7 mouse cellular contexts compared by ENCODE assay signal in genomic region chr1:131527281-131528080, GRCm38 (mm10). TPM values are rescaled to one million over a fixed set of nuclear protein-coding genes. Genes with fewer than 3 reads are reported as not detected.
A peak's percentile ranks its signal among the peaks of the same experiment; 100 is the strongest.
DNase-seq lines count a peak whose midpoint lies in the region; ATAC-seq lines count a peak whose summit lies in the region.

Gene Srgap2, minus strand, starts transcription at chr1:131527352.
Gene Fam72a, plus strand, starts transcription at chr1:131527903.

- peak within 1 kb of the TSS; percentile 92 for H3K9ac ChIP-seq in embryonic facial prominence, embryonic 12.5 days
- H3K9ac ChIP-seq in limb, embryonic 11.5 days (ENCODE audit: low read length): peak within 1 kb of the TSS; percentile 80
- H3K9ac ChIP-seq in midbrain, embryonic 14.5 days (replicated peaks; ENCODE audit: low read length): peak within 1 kb of the TSS; percentile 81

- H3K36me3 ChIP-seq in embryonic facial prominence, embryonic 12.5 days: no peaks in the 10 kb centered on the region
- H3K36me3 ChIP-seq in limb, embryonic 11.5 days (ENCODE audit: control insufficient read depth, insufficient read depth, low read length): no peaks in the 10 kb centered on the region
- no peaks in the 10 kb centered on the region for H3K36me3 ChIP-seq in midbrain, embryonic 14.5 days (ENCODE audit: control insufficient read depth, insufficient read depth, low read length)

- H3K4me3 ChIP-seq in embryonic facial prominence, embryonic 12.5 days: peak within 1 kb of the TSS; percentile 90
- H3K4me3 ChIP-seq in limb, embryonic 11.5 days (ENCODE audit: low read depth, low read length): peak within 1 kb of the TSS; percentile 81
- H3K4me3 ChIP-seq in midbrain, embryonic 14.5 days (replicated peaks; ENCODE audit: low read depth, low read length): peak within 1 kb of the TSS; percentile 77

- peaks cover 51% of the 10 kb centered on the region for H3K4me1 ChIP-seq in embryonic facial prominence, embryonic 12.5 days
- peaks cover 24% of the 10 kb centered on the region for H3K4me1 ChIP-seq in limb, embryonic 11.5 days (ENCODE audit: control insufficient read depth, insufficient read depth, low read length)
- peaks cover 36% of the 10 kb centered on the region for H3K4me1 ChIP-seq in midbrain, embryonic 14.5 days (ENCODE audit: control insufficient read depth, insufficient read depth, low read length)

- peak; percentile 99 for ATAC-seq in embryonic facial prominence, embryonic 12.5 days (ENCODE audit: insufficient number of reproducible peaks, insufficient read depth, low FRiP score, low TSS enrichment)
- ATAC-seq in limb, embryonic 11.5 days (ENCODE audit: insufficient number of reproducible peaks, low FRiP score, low TSS enrichment, low read depth): peak; percentile 98
- peak; percentile 96 for ATAC-seq in midbrain, embryonic 14.5 days (ENCODE audit: low FRiP score, low TSS enrichment)

- WGBS in embryonic facial prominence, embryonic 12.5 days: under 1% methylated on average over 44 of the region's 44 CpGs
- WGBS in limb, embryonic 11.5 days: under 1% methylated on average over 44 of the region's 44 CpGs
- under 1% methylated on average over 44 of the region's 44 CpGs for WGBS in midbrain, embryonic 14.5 days

- peak within 1 kb of the TSS; percentile 95 for H3K4me2 ChIP-seq in embryonic facial prominence, embryonic 12.5 days (replicated peaks)
- H3K4me2 ChIP-seq in limb, embryonic 11.5 days (ENCODE audit: low read depth, severe bottlenecking): peak within 1 kb of the TSS; percentile 79
- peak within 1 kb of the TSS; percentile 99 for H3K4me2 ChIP-seq in midbrain, embryonic 14.5 days (ENCODE audit: low read length)

- H3K27me3 ChIP-seq in embryonic facial prominence, embryonic 12.5 days: no peaks in the 10 kb centered on the region
- no peaks in the 10 kb centered on the region for H3K27me3 ChIP-seq in limb, embryonic 11.5 days (ENCODE audit: control insufficient read depth, insufficient read depth, low read length)
- no peaks in the 10 kb centered on the region for H3K27me3 ChIP-seq in midbrain, embryonic 14.5 days (ENCODE audit: control insufficient read depth, insufficient read depth, low read length)

- DNase-seq in adrenal gland, postnatal 25 days: peak; percentile 94
- peak; percentile 100 for DNase-seq in heart, adult 11 months
- DNase-seq in kidney, adult 18-20 months: peak; percentile 99
- DNase-seq in limb, embryonic 11.5 days (ENCODE audit: low spot score): peak; percentile 97
- peak; percentile 99 for DNase-seq in midbrain, embryonic 14.5 days
- DNase-seq in spleen, adult 18-20 months: peak; percentile 92 to 94

- peak within 1 kb of the TSS; percentile 97 for H3K27ac ChIP-seq in embryonic facial prominence, embryonic 12.5 days
- H3K27ac ChIP-seq in limb, embryonic 11.5 days (replicated peaks; ENCODE audit: low read depth, low read length): peak within 1 kb of the TSS; percentile 93
- peak within 1 kb of the TSS; percentile 88 for H3K27ac ChIP-seq in midbrain, embryonic 14.5 days (replicated peaks; ENCODE audit: low read depth, low read length)

- H3K9me3 ChIP-seq in embryonic facial prominence, embryonic 12.5 days: no peaks in the 10 kb centered on the region
- no peaks in the 10 kb centered on the region for H3K9me3 ChIP-seq in limb, embryonic 11.5 days (ENCODE audit: control insufficient read depth, low read length)
- no peaks in the 10 kb centered on the region for H3K9me3 ChIP-seq in midbrain, embryonic 14.5 days (ENCODE audit: control insufficient read depth, low read length)

RNA-seq across cellular contexts. Expression of gene Srgap2, which starts in this region (rescaled TPM):
- total RNA-seq in adrenal gland, postnatal 25 days (2021): 29.5 and 37.2 TPM in 2 replicates
- 15.9 and 18.3 TPM in 2 replicates for polyA plus RNA-seq in embryonic facial prominence, embryonic 12.5 days (2016; fragmentation: Nextera tagmentation; extraction: Ambion mirVana)
- 18.1 and 19.5 TPM in 2 replicates for polyA plus RNA-seq in limb, embryonic 11.5 days (2014; fragmentation: Nextera tagmentation; extraction: Ambion mirVana)
- 28.6 and 30.8 TPM in 2 replicates for polyA plus RNA-seq in midbrain, embryonic 14.5 days (2014; fragmentation: Nextera tagmentation; extraction: Ambion mirVana)

RNA-seq across cellular contexts. Expression of gene Fam72a, which starts in this region (rescaled TPM):
- 1.4 and 1.9 TPM in 2 replicates for total RNA-seq in adrenal gland, postnatal 25 days (2021)
- 3.4 and 3.8 TPM in 2 replicates for polyA plus RNA-seq in embryonic facial prominence, embryonic 12.5 days (2016; fragmentation: Nextera tagmentation; extraction: Ambion mirVana)
- polyA plus RNA-seq in limb, embryonic 11.5 days (2014; fragmentation: Nextera tagmentation; extraction: Ambion mirVana): 3.9 and 4.3 TPM in 2 replicates
- 1.4 and 1.8 TPM in 2 replicates for polyA plus RNA-seq in midbrain, embryonic 14.5 days (2014; fragmentation: Nextera tagmentation; extraction: Ambion mirVana)

Comparison
In these comparisons a context has a peak if more than half of its experiments do, and no peak if none do; other contexts are left out.
1. Peak in every context shown above with its lines: DNase-seq, ATAC-seq, H3K4me3 ChIP-seq and H3K27ac ChIP-seq.